Mouse (Mus musculus) 3T3-L1 (cell line): ENCODE results near the gene Mmgt2.
"Not testable (repeated sequence)": the region's sequence is repeated elsewhere in the genome, so short reads cannot be mapped to it uniquely, and the experiment has no call there.

ENCODE experiments used
- DNase-seq: peaks from one replicate; pipeline ENCODE4 v3.0.0-alpha.2; 2015; ENCODE audit warnings: low read depth, low spot score

Gene Mmgt2

GRCm38 (mm10) chr11:62645337-62645675, 3.2 kb upstream of the Mmgt2 start:
- no peak for DNase-seq

- peak; percentile 32 for DNase-seq
Observed at GRCm38 (mm10) chr11:62645732-62646494, 2.6 kb upstream of the Mmgt2 start.

- no peak for DNase-seq
Observed at GRCm38 (mm10) chr11:62646495-62646843, 2.0 kb upstream of the Mmgt2 start.

GRCm38 (mm10) chr11:62646958-62647515, 1.4 kb upstream of the Mmgt2 start:
- peak; percentile 45 for DNase-seq

GRCm38 (mm10) chr11:62647661-62648590, 538 bp upstream of the Mmgt2 start, which contains the start of gene Lrrc75a:
Gene Lrrc75a, minus strand, starts transcription at chr11:62648523.
- DNase-seq, result peak; percentile 61

- not testable (repeated sequence) for DNase-seq
Observed at GRCm38 (mm10) chr11:62649803-62650202, 1.3 kb downstream of the Mmgt2 start.

GRCm38 (mm10) chr11:62651563-62651962, 3.1 kb downstream of the Mmgt2 start:
- peak; percentile 49 for DNase-seq

GRCm38 (mm10) chr11:62652080-62652479, 3.6 kb downstream of the Mmgt2 start:
- DNase-seq, result no peak

GRCm38 (mm10) chr11:62660885-62661284, 12.4 kb downstream of the Mmgt2 start:
- no peak for DNase-seq

GRCm38 (mm10) chr11:62664250-62664649, 15.8 kb downstream of the Mmgt2 start:
- no peak for DNase-seq

GRCm38 (mm10) chr11:62668986-62669385, 20.5 kb downstream of the Mmgt2 start:
- no peak for DNase-seq

- DNase-seq, result no peak
Observed at GRCm38 (mm10) chr11:62669471-62669870, 21.0 kb downstream of the Mmgt2 start.

GRCm38 (mm10) chr11:62670006-62670405, 21.5 kb downstream of the Mmgt2 start:
- DNase-seq, result no peak

GRCm38 (mm10) chr11:62675480-62676289, 27.2 kb downstream of the Mmgt2 start:
- peak; percentile 94 for DNase-seq

- no peak for DNase-seq
Observed at GRCm38 (mm10) chr11:62676290-62676596, 27.8 kb downstream of the Mmgt2 start.

- DNase-seq, result no peak
Observed at GRCm38 (mm10) chr11:62678778-62679354, 30.4 kb downstream of the Mmgt2 start.

GRCm38 (mm10) chr11:62679954-62680353, 31.5 kb downstream of the Mmgt2 start:
- DNase-seq, result no peak

- DNase-seq, result no peak
Observed at GRCm38 (mm10) chr11:62691592-62691991, 43.1 kb downstream of the Mmgt2 start.

GRCm38 (mm10) chr11:62693299-62694184, 45.1 kb downstream of the Mmgt2 start:
- peak; percentile 93 for DNase-seq

GRCm38 (mm10) chr11:62695126-62695525, 46.7 kb downstream of the Mmgt2 start:
- DNase-seq, result no peak
